Mouse (Mus musculus) B cell, adult (primary cell): Measurements from ENCODE around the gene Tbc1d22b. TPM values are rescaled to one million over a fixed set of nuclear protein-coding genes. Genes with fewer than 3 reads are reported as not detected.

Source experiments
- total RNA-seq: library from RNA; stranded (reverse); gene quantifications from 4 replicates; pipeline ENCODE4 v1.2.4, GENCODE M21; 2023; ENCODE audit not compliant: inconsistent age

Gene Tbc1d22b
- 24.6 to 25.0 TPM (median 24.9 TPM) in 4 replicates for total RNA-seq

DNA sequence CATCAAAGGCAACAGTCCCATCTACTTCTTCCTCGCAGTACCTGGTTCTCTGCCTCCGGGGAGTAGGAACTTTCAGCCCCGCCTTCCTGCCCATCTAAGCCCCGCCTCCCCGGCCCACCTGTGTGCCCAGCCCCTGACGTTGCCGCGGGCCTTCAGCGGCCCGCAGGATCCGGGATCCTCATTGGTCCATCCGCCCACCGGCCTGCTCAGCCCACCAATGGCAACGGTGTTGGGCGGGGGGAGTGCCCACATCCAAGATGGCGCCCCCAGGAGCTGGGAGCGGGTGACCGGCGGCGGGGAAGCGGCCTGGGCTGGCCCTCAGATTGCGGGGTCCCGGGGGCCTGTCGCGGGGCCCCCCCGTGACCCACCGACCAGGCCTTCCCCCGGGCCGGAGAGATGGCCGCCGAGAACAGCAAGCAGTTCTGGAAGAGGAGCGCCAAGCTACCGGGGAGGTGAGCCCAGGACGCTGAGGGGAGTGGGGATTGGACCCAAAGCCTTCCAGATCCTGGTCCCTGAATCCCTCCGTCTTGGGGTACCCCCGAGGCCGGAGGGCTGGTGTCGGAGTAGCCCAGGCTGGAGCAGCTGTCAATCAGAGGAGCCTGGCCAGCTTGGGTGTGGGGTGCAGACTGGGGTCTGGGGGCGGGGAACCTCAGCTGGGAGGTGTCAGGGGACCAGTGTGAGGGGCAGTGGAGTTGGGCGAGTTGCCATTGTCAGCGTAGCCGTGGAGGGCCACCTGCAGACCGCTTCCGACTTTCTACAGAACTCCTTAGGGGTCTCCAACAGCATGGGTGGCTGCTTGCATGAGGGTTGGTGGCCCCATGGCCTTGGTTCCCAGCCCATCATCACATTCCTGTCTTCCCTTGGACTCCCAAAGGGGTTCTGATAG lies at the start of gene Tbc1d22b, which contains the start of gene Gm17657:
Tbc1d22b (plus strand) TSS at position 243 of the 886 bp plus-strand sequence.
Gm17657 (minus strand) TSS at position 96 of the 886 bp plus-strand sequence.

GRCm38 (mm10) chr17:29552162-29552732 lies 2.7 kb downstream of the Tbc1d22b start, which contains the start of gene Tmem217:
TSS of gene Tmem217 (minus strand) at chr17:29552385.

GRCm38 (mm10) chr17:29614115-29615023 lies 64.8 kb downstream of the Tbc1d22b start, which contains the start of the genes Rnf8 and Gm28043:
TSS of gene Rnf8 (plus strand) at chr17:29614790.
TSS of gene Gm28043 (plus strand) at chr17:29614876.

Other genes starting within 250 kb of the Tbc1d22b start
- gene Pi16, start 232.1 kb upstream of the Tbc1d22b start, total RNA-seq, result 0.35 to 1.00 TPM (median 0.50 TPM) in 4 replicates
- gene Mtch1, start 201.9 kb upstream of the Tbc1d22b start, total RNA-seq, result 81.6 to 92.7 TPM (median 89.4 TPM) in 4 replicates
- 434 to 502 TPM (median 469 TPM) in 4 replicates for gene Fgd2, start 188.9 kb upstream of the Tbc1d22b start, total RNA-seq
- gene Pim1, start 59.0 kb upstream of the Tbc1d22b start, total RNA-seq, result 189 to 217 TPM (median 201 TPM) in 4 replicates
- gene Gm17657, start 147 bp upstream of the Tbc1d22b start, total RNA-seq, result not detected in 4 replicates
- gene Tmem217, start 2.6 kb downstream of the Tbc1d22b start, total RNA-seq, result not detected in 4 replicates
- 39.4 to 51.2 TPM (median 49.0 TPM) in 4 replicates for gene Rnf8, start 65.0 kb downstream of the Tbc1d22b start, total RNA-seq
- gene Gm28043, start 65.1 kb downstream of the Tbc1d22b start, total RNA-seq, result 21.1 to 24.2 TPM (median 21.3 TPM) in 4 replicates
- 231 to 259 TPM (median 240 TPM) in 4 replicates for gene Cmtr1, start 110.8 kb downstream of the Tbc1d22b start, total RNA-seq
- 14.9 to 22.8 TPM (median 17.0 TPM) in 4 replicates for gene Ccdc167, start 167.3 kb downstream of the Tbc1d22b start, total RNA-seq